Mouse (Mus musculus) layer of hippocampus, postnatal 10 days (tissue): ENCODE data around the gene Ttc38. TPM values are rescaled to one million over a fixed set of nuclear protein-coding genes. Genes with fewer than 3 reads are reported as not detected.

ENCODE experiments used
- DNase-seq, 2 experiments: peaks; one replicate each; pipeline ENCODE4 v3.0.0; 2021; ENCODE audit warnings: low spot score in 2 of 2
- total RNA-seq, 2 experiments: library from RNA; stranded (reverse); gene quantifications; 2 replicates each; pipeline ENCODE4 v1.2.3; 2021

The Ttc38 gene
- total RNA-seq, 2 experiments from 2014 or later, result 6.1 to 6.4 TPM

- DNase-seq, result no peak
These were observed 59.9 kb downstream of the Ttc38 start for GRCm38 (mm10) chr15:85891971-85892370.

GRCm38 (mm10) chr15:85892498-85893118 is 60.5 kb downstream of the Ttc38 start:
- DNase-seq, result no peak

- DNase-seq, result no peak
These were observed 61.8 kb downstream of the Ttc38 start for GRCm38 (mm10) chr15:85893871-85894270.

GRCm38 (mm10) chr15:85896284-85896683 is 64.2 kb downstream of the Ttc38 start:
- peak; percentile 93 to 94 for DNase-seq

- no peak for DNase-seq
These were observed 65.0 kb downstream of the Ttc38 start for GRCm38 (mm10) chr15:85897113-85897512.

GRCm38 (mm10) chr15:85899396-85899795 is 67.3 kb downstream of the Ttc38 start:
- DNase-seq, result no peak

- no peak for DNase-seq
These were observed 68.2 kb downstream of the Ttc38 start for GRCm38 (mm10) chr15:85900318-85900717.

GRCm38 (mm10) chr15:85900801-85901200 is 68.7 kb downstream of the Ttc38 start:
- no peak for DNase-seq

- no peak for DNase-seq
These were observed 70.4 kb downstream of the Ttc38 start for GRCm38 (mm10) chr15:85902505-85902904.

GRCm38 (mm10) chr15:85903826-85904225 is 71.7 kb downstream of the Ttc38 start:
- peak in 1 of 2 experiments; percentile 37 for DNase-seq

Other genes starting within 250 kb of the Ttc38 start
- gene Wnt7b, start 249.8 kb upstream of the Ttc38 start, total RNA-seq, result 10 to 100 TPM; 47.3 to 47.8 TPM
- 1 to 10 TPM; 2.3 to 2.9 TPM for gene Ppara, start 97.3 kb upstream of the Ttc38 start, total RNA-seq
- 10 to 100 TPM; 25.7 to 26.5 TPM for gene Cdpf1, start 20.6 kb upstream of the Ttc38 start, total RNA-seq
- under 1 TPM; 0.42 to 0.43 TPM for gene Pkdrej, start 10.6 kb upstream of the Ttc38 start, total RNA-seq
- gene Gtse1, start 27.4 kb downstream of the Ttc38 start, total RNA-seq, result 1 to 10 TPM; 1.9 to 2.3 TPM
- gene Trmu, start 47.0 kb downstream of the Ttc38 start, total RNA-seq, result 10 to 100 TPM; 35.6 to 44.8 TPM
- 1 to 10 TPM; 6.7 to 7.4 TPM for gene Celsr1, start 201.5 kb downstream of the Ttc38 start, total RNA-seq
- 10 to 100 TPM; 35.3 to 40.2 TPM for gene Gramd4, start 225.4 kb downstream of the Ttc38 start, total RNA-seq